Mouse (Mus musculus) ovary, postnatal 10 days (tissue): ENCODE data around the gene Mmachc.
"Not testable (repeated sequence)": the region's sequence is repeated elsewhere in the genome, so short reads cannot be mapped to it uniquely, and the experiment has no call there.

Experiments used
- DNase-seq: peaks from one replicate; pipeline ENCODE4 v3.0.0; 2022; ENCODE audit warnings: low spot score

Mmachc gene

GRCm38 (mm10) chr4:116689309-116689876 lies 18.8 kb downstream of the Mmachc start:
- DNase-seq: no peak

- DNase-seq: no peak
Observed at GRCm38 (mm10) chr4:116687041-116687440, 21.2 kb downstream of the Mmachc start.

DNA sequence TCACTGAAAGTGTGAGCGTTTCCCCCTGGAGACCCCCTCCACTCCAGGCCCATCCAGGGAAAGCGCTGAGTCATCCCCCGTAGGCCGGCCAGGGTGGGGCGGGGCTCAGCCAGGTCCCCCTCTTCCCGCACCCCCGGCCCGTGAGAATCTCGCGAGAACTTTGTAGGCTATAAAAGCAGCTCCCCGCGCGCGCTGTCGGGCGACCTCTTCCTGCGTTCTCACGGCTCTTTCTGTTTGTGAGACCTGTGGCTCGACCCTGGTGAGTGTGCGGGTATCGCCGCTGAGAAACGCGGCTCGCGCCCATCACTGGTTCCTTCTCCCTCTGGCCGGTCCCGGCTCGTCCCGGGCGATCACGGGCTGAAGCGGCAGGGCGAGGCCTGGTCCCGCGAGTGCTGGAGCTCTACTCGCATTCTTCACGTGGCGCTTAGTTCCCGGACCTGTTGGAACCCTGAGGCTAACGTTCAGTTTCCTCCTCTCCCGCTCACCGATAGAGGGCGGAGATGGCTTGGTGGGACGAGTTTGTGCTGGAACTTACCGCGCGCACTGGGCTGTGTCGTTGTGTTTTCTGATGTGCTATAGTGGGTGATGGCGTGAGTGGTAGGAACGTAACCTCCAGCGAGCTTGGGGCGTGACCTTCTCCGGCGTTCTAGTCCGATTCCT lies 22.7 kb downstream of the Mmachc start, which contains the start of gene Prdx1:
TSS of gene Prdx1 (plus strand) at position 143 of the 660 bp plus-strand sequence.
- peak; percentile 99 for DNase-seq

DNA sequence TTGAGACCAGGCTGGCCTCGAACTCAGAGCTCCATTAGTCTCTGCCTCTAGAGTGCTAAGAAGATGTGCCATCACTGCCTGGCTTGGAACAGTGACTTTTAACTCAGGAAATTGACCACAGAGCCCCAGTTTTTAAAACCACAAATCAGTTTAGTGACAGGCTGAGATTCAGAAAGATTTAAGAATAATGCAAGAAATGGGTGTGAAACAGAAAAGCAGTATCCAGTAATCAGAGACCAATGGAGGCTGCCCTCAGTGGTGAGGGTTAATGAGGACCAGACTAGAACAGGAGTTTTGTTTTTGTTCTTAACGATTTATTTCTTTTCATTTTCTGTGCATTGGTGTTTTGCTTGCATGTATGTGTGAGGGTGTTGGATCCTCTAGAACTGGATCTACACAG lies 23.5 kb downstream of the Mmachc start:
- no peak for DNase-seq

GRCm38 (mm10) chr4:116683957-116684356 lies 24.2 kb downstream of the Mmachc start:
- DNase-seq: no peak

DNA sequence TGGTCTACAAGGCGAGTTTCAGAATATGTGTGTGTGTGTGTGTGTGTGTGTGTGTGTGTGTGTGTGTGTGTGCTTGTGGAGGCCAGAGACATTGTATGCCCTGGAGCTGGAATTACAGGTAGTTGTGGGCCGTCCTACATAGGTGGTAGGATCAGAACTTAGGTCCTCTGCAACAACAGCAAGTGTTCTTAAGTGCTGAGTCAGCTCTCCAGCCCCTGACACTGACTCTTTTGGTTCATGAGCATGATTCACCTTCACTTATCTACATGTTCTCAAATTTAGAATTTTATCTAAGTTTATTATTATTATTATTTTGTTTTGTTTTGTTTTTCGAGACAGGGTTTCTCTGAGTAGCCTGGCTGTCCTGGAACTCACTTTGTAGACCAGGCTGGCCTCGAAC lies 27.7 kb downstream of the Mmachc start:
- DNase-seq: not testable (repeated sequence)

GRCm38 (mm10) chr4:116679141-116679540 lies 29.1 kb downstream of the Mmachc start:
- DNase-seq: no peak

- no peak for DNase-seq
Observed at GRCm38 (mm10) chr4:116677808-116678207, 30.4 kb downstream of the Mmachc start.

DNA sequence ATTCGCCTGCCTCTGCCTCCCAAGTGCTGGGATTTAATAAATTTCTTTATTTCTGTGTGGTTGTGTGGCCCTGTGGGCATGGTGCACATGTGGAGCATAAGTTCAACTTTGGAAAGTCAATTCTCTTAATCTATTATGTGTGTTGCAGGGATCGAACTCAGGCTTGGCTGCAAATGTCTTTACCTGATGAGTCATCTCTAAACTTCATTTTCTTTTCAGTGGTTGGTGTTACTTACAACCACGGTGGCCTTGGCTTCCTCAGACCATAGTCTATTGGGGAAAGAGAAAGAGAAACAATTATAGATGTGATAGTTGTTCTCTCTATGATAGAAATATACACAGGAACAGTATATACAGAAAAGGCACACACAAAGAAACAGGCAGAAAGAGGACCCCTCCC lies 32.2 kb downstream of the Mmachc start:
- no peak for DNase-seq

- DNase-seq: not testable (repeated sequence)
Observed at GRCm38 (mm10) chr4:116674761-116675160, 33.4 kb downstream of the Mmachc start.

DNA sequence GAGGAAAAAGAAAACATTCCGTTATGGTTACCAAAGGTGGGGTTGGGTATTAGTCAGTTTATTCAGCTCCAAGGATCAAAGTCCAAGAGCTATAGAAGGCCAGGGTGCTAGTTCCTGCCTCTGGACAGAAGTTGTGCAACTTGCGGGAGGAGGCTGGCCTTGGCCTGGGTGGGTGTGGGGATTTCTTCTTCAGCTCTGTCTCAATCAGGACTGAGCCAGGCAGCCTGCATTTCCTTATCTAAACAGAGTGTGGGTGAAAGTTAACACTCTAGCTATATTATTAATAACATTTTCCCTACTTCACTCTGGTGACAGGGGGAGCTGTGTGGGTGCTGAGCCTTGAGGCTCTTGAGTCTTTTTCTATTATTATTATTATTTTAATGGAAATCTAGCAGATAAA lies 35.4 kb downstream of the Mmachc start:
- no peak for DNase-seq

- DNase-seq: no peak
Observed at GRCm38 (mm10) chr4:116669291-116669690, 38.9 kb downstream of the Mmachc start.

GRCm38 (mm10) chr4:116668145-116668544 lies 40.1 kb downstream of the Mmachc start:
- no peak for DNase-seq

DNA sequence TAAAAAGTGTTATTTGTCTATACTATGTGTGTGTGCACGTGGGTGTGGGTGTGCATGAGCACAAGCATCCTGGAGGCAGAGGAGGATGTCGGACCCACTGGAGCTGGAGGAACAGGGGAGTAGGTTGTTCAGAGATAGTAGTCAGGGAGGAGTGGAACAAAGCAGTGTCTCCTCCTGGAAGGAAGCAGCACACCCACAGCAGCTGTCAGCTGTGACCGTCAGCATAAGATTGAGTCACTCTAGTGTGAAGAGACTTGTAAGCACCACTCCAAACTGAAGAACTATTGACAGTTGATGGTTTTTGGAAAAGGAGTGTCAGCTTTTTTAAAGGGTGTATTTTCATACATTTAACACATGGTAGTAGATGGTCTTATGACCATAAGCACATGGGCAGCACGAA lies 41.6 kb downstream of the Mmachc start:
- DNase-seq: no peak

DNA sequence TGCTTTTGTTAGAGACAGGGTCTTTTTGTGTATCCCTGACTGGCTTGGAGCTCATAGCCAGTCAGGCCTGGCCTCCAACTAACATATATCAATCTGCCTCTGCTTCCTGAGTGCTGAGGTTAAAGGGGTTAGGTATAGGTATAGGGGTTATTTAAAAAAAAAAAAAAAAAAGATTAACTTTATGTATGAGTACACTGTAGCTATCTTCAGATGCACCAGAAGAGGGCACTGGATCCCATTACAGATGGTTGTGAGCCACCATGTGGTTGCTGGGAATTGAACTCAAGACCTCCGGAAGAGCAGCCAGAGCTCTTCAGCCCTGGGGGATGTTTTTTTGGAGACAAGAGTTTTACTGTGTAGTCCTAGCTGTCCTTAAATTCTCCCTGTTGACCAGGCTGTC lies 46.2 kb downstream of the Mmachc start:
- no peak for DNase-seq

DNA sequence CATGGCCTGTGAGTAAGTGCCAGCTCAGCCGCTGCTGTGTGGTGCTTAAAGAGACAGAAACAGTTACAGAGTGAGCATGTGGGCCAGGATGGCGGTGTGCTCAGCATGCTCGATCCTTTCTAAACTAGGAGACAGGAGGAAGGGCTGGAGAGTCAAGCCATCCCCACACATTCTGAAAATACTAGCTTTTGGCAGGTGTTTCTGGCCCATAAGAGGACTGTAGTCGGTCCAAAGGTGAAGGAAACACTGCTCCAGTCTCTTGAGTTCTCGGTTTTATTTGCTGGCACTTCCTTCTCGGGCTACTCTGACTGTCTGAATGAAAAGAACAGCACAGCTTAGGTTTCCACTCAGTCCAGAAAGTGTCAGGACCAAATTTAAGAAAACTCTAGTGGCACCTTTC lies 47.4 kb downstream of the Mmachc start:
- DNase-seq: no peak

DNA sequence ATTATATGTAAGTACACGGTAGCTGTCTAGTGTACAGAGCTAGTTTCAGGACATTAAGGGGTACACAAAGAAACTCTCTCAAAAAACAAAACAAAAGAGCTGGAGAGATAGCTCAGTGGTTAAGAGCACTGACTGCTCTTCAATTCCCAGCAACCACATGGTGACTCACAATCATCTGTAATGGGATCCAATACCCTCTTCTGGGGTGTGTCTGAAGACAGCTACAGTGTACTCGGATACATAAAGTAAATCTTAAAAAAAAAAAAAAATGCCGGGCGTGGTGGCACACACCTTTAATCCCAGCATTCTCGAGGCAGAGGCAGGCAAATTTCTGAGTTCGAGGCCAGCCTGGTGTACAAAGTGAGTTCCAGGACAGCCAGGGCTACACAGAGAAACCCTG lies 48.3 kb downstream of the Mmachc start:
- not testable (repeated sequence) for DNase-seq

DNA sequence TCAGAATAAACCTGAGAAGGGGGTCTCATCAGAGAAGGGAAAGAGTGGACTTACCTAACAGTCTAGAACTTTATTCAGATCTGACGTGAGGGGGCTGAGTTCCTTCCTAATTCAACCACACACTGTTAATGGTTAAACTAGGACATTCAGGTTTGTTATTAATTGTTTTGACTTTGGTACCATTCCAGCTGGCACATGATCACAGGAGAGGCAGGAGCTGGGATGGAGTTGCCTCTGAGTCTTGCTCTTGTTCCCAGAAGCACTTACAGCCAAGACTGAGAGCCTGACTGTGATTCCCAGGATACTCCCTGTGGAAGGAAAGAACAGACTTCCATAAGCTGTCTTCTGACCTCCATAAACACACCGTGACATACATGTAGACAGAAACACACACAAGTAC lies 48.7 kb downstream of the Mmachc start:
- no peak for DNase-seq

GRCm38 (mm10) chr4:116657971-116658370 lies 50.2 kb downstream of the Mmachc start:
- DNase-seq: no peak

DNA sequence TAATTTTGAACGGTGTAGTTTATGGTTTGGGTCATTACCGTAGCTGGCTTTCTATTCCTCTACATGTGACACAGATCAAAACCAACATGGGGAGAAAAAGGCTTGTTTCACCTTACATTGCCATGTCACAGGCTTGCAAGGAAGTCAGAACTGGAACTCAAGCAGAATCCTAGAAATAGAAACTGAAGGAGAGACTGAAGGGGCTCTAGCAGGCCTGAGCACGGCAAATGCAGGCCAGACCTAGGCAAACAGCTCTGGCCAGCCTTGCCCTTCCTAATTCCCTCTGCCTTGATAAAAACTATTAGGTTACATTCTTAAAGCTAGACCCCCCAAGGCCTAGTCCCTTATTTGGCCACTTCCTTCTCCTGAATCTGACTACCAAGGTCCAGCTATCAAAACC lies 52.5 kb downstream of the Mmachc start:
- no peak for DNase-seq

GRCm38 (mm10) chr4:116655100-116655499 lies 53.1 kb downstream of the Mmachc start:
- no peak for DNase-seq

DNA sequence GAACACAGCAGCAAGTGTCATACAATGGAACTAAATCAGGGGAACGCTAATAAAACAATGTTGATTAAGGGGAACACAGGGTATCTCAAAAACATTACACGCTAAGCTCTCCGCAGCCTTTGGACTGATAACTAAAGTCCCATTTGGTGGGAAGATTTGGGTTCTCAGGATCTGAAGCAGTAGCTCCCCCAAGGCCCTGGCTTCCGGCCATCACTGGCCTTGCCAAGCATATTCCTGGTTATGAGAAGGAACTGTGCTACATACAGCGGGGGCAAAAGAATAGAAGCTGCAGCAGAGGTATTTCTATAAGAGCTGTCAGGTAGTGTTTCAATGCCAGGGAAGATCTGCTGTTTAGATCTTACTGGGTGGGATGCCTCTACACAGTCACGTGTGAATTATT lies 55.0 kb downstream of the Mmachc start:
- DNase-seq: no peak
